Mouse (Mus musculus) forebrain, embryonic 13.5 days (tissue): ENCODE results near the gene Cer1. TPM values are rescaled to one million over a fixed set of nuclear protein-coding genes. Genes with fewer than 3 reads are reported as not detected.

Experiments used
- ATAC-seq: fragments of 200-750 bp; cut with Nextera tagmentation; 2 replicates; pipeline ENCODE4 v1.8.0; 2017
- H3K27ac ChIP-seq: fragments of 300-500 bp; sonication (generic); 2 replicates; pipeline ENCODE4 v1.5.1; 2015; ENCODE audit warnings: inconsistent platforms, mild to moderate bottlenecking, moderate library complexity
- H3K27me3 ChIP-seq: fragments of 300-500 bp; sonication (generic); 2 replicates; pipeline ENCODE4 v1.6.1; 2015; ENCODE audit warnings: mild to moderate bottlenecking, inconsistent platforms
- H3K36me3 ChIP-seq: fragments of 300-500 bp; sonication (generic); 2 replicates; pipeline ENCODE4 v1.6.1; 2015; ENCODE audit warnings: mild to moderate bottlenecking, inconsistent platforms; ENCODE audit not compliant: poor library complexity, severe bottlenecking
- H3K4me1 ChIP-seq: fragments of 300-500 bp; sonication (generic); 2 replicates; pipeline ENCODE4 v1.6.1; 2015; ENCODE audit warnings: inconsistent platforms
- H3K4me2 ChIP-seq: fragments of 300-500 bp; sonication (generic); 2 replicates; pipeline ENCODE4 v1.6.1; 2015; ENCODE audit warnings: inconsistent platforms, mild to moderate bottlenecking, moderate library complexity
- H3K4me3 ChIP-seq: fragments of 300-500 bp; sonication (generic); 2 replicates; pipeline ENCODE4 v1.5.1; 2015; ENCODE audit warnings: mild to moderate bottlenecking, inconsistent platforms
- H3K9ac ChIP-seq: fragments of 300-500 bp; sonication (generic); 2 replicates; pipeline ENCODE4 v1.6.1; 2015; ENCODE audit warnings: mild to moderate bottlenecking, inconsistent platforms
- H3K9me3 ChIP-seq: fragments of 300-500 bp; sonication (generic); replicated peaks from 2 replicates; pipeline ENCODE4 v1.6.1; 2016; ENCODE audit warnings: inconsistent platforms
- WGBS: fragments of 180-500 bp; shearing (Covaris S2); methylation state at CpG from one replicate; pipeline ENCODE4 v1.1.7; 2015; 5-methylcytosine and 5-hydroxymethylcytosine counted together
- polyA plus RNA-seq: library from polyadenylated mRNA; unstranded; fragments of >200 nt; fragmentation: Nextera tagmentation; extraction: Ambion mirVana; gene quantifications from 2 replicates; pipeline ENCODE4 v1.2.1, GENCODE M21; 2015

Cer1 gene
- polyA plus RNA-seq, 1 experiment from 2014 or later = 0.22 TPM

- no peaks in the 10 kb centered on the region for H3K9me3 ChIP-seq
- WGBS = 81% methylated on average over 4 of the region's 4 CpGs
- H3K36me3 ChIP-seq = no peaks in the 10 kb centered on the region
- no peak overlapping the region for H3K27ac ChIP-seq
- no peak for ATAC-seq
- peaks cover 3% of the 10 kb centered on the region; the same call in 1 of the 2 replicates for H3K4me1 ChIP-seq
- 0 out of 2 replicates have a peak, but pooled peaks cover 3% of the 10 kb centered on the region for H3K27me3 ChIP-seq
- H3K4me3 ChIP-seq = no peak overlapping the region
- no peak overlapping the region for H3K9ac ChIP-seq
- H3K4me2 ChIP-seq = no peak overlapping the region
Observed at GRCm38 (mm10) chr4:82872548-82872947, 12.4 kb downstream of the Cer1 start.

GRCm38 (mm10) chr4:82872121-82872520, 12.8 kb downstream of the Cer1 start:
- 29% methylated on average over 6 of the region's 6 CpGs for WGBS
- Histone ChIP-seq H3K36me3 (no peaks in the 10 kb centered on the region), H3K4me2 (no peak overlapping the region), H3K27me3 (0 out of 2 replicates have a peak, but pooled peaks cover 3% of the 10 kb centered on the region), H3K4me3 (no peak overlapping the region), H3K27ac (no peak overlapping the region), H3K9ac (no peak overlapping the region), H3K4me1 (peaks cover 4% of the 10 kb centered on the region; the same call in 1 of the 2 replicates), H3K9me3 (no peaks in the 10 kb centered on the region)
- no peak for ATAC-seq

- Histone ChIP-seq H3K36me3 (no peaks in the 10 kb centered on the region), H3K27ac (no peak overlapping the region), H3K4me1 (peaks cover 8% of the 10 kb centered on the region; the same call in 1 of the 2 replicates), H3K4me2 (no peak overlapping the region), H3K9ac (no peak overlapping the region), H3K4me3 (no peak overlapping the region), H3K9me3 (no peaks in the 10 kb centered on the region), H3K27me3 (no peaks in the 10 kb centered on the region)
- WGBS = 89% methylated on average over 6 of the region's 6 CpGs
- no peak for ATAC-seq
Observed at GRCm38 (mm10) chr4:82870931-82871330, 14.0 kb downstream of the Cer1 start.

GRCm38 (mm10) chr4:82867731-82868445, 17.1 kb downstream of the Cer1 start:
- no peaks in the 10 kb centered on the region for H3K27me3 ChIP-seq
- no peak for ATAC-seq
- 95% methylated on average over 5 of the region's 5 CpGs for WGBS
- H3K27ac ChIP-seq = no peak overlapping the region
- no peak overlapping the region for H3K4me3 ChIP-seq
- no peaks in the 10 kb centered on the region for H3K9me3 ChIP-seq
- H3K4me1 ChIP-seq = peaks cover 11% of the 10 kb centered on the region
- H3K9ac ChIP-seq = no peak overlapping the region
- no peak overlapping the region for H3K4me2 ChIP-seq
- H3K36me3 ChIP-seq = no peaks in the 10 kb centered on the region

GRCm38 (mm10) chr4:82867111-82867510, 17.8 kb downstream of the Cer1 start:
- no peak for ATAC-seq

GRCm38 (mm10) chr4:82864974-82865699, 19.8 kb downstream of the Cer1 start:
- Histone ChIP-seq H3K9me3 (no peaks in the 10 kb centered on the region), H3K9ac (no peak overlapping the region), H3K4me1 (peaks cover 14% of the 10 kb centered on the region), H3K27me3 (no peaks in the 10 kb centered on the region), H3K36me3 (no peaks in the 10 kb centered on the region), H3K4me2 (no peak overlapping the region), H3K4me3 (no peak overlapping the region), H3K27ac (no peak overlapping the region)
- ATAC-seq = no peak
- 77% methylated on average over 8 of the region's 8 CpGs for WGBS

More at GRCm38 (mm10) chr4:82867111-82867510, 17.8 kb downstream of the Cer1 start:
- H3K4me3 ChIP-seq = no peak overlapping the region
- no peak overlapping the region for H3K4me2 ChIP-seq
- H3K9me3 ChIP-seq = no peaks in the 10 kb centered on the region
- H3K36me3 ChIP-seq = no peaks in the 10 kb centered on the region
- WGBS = 26% methylated on average over 4 of the region's 4 CpGs
- no peaks in the 10 kb centered on the region for H3K27me3 ChIP-seq
- no peak overlapping the region for H3K9ac ChIP-seq
- H3K4me1 ChIP-seq = peaks cover 9% of the 10 kb centered on the region
- no peak overlapping the region for H3K27ac ChIP-seq

GRCm38 (mm10) chr4:82863316-82863715, 21.6 kb downstream of the Cer1 start:
- H3K4me2 ChIP-seq = no peak overlapping the region
- H3K27me3 ChIP-seq = no peaks in the 10 kb centered on the region
- no peaks in the 10 kb centered on the region for H3K36me3 ChIP-seq
- no peaks in the 10 kb centered on the region for H3K9me3 ChIP-seq
- no peak overlapping the region; the same call in 1 of the 2 replicates for H3K27ac ChIP-seq
- 78% methylated on average over 8 of the region's 8 CpGs for WGBS
- peaks cover 24% of the 10 kb centered on the region for H3K4me1 ChIP-seq
- H3K4me3 ChIP-seq = no peak overlapping the region
- no peak overlapping the region for H3K9ac ChIP-seq
- ATAC-seq = no peak

- H3K9ac ChIP-seq = no peak overlapping the region
- no peak overlapping the region for H3K27ac ChIP-seq
- H3K4me1 ChIP-seq = peaks cover 33% of the 10 kb centered on the region
- 93% methylated on average over 2 of the region's 2 CpGs for WGBS
- H3K4me3 ChIP-seq = no peak overlapping the region
- no peaks in the 10 kb centered on the region for H3K9me3 ChIP-seq
- no peak for ATAC-seq
- no peaks in the 10 kb centered on the region for H3K27me3 ChIP-seq
- H3K4me2 ChIP-seq = no peak overlapping the region
- no peaks in the 10 kb centered on the region for H3K36me3 ChIP-seq
Observed at GRCm38 (mm10) chr4:82861451-82861850, 23.5 kb downstream of the Cer1 start.

GRCm38 (mm10) chr4:82860566-82860965, 24.4 kb downstream of the Cer1 start:
- no peak overlapping the region for H3K4me2 ChIP-seq
- H3K4me1 ChIP-seq = peaks cover 40% of the 10 kb centered on the region
- H3K27ac ChIP-seq = no peak overlapping the region
- ATAC-seq = no peak
- H3K9me3 ChIP-seq = no peaks in the 10 kb centered on the region
- no peak overlapping the region for H3K9ac ChIP-seq
- no peak overlapping the region for H3K4me3 ChIP-seq
- WGBS = 23% methylated on average over 3 of the region's 3 CpGs
- no peaks in the 10 kb centered on the region for H3K36me3 ChIP-seq
- no peaks in the 10 kb centered on the region for H3K27me3 ChIP-seq

- H3K27me3 ChIP-seq = no peaks in the 10 kb centered on the region
- no peaks in the 10 kb centered on the region for H3K36me3 ChIP-seq
- peak within 1 kb of the TSS; percentile 76 for H3K4me2 ChIP-seq
- H3K4me1 ChIP-seq = peaks cover 44% of the 10 kb centered on the region
- H3K27ac ChIP-seq = peak within 1 kb of the TSS; percentile 92
- H3K4me3 ChIP-seq = peak within 1 kb of the TSS; percentile 72
- peak; percentile 91 for ATAC-seq
- H3K9me3 ChIP-seq = no peaks in the 10 kb centered on the region
- H3K9ac ChIP-seq = peak within 1 kb of the TSS; percentile 96
- under 1% methylated on average over 74 of the region's 82 CpGs for WGBS
Observed at GRCm38 (mm10) chr4:82859131-82860125, 25.5 kb downstream of the Cer1 start, which contains the start of gene Zdhhc21. TSS of gene Zdhhc21 (minus strand) at chr4:82859958.

- no peaks in the 10 kb centered on the region for H3K27me3 ChIP-seq
- peaks cover 45% of the 10 kb centered on the region for H3K4me1 ChIP-seq
- no peak for ATAC-seq
- H3K4me2 ChIP-seq = peak overlapping the region; percentile 76
- H3K9me3 ChIP-seq = no peaks in the 10 kb centered on the region
- peak overlapping the region; percentile 72 for H3K4me3 ChIP-seq
- peak overlapping the region; percentile 96 for H3K9ac ChIP-seq
- no peaks in the 10 kb centered on the region for H3K36me3 ChIP-seq
- H3K27ac ChIP-seq = peak overlapping the region; percentile 92
- 20% methylated on average over 4 of the region's 4 CpGs for WGBS
Observed at GRCm38 (mm10) chr4:82858431-82859010, 26.4 kb downstream of the Cer1 start.
